Mouse (Mus musculus): ENCODE results near the gene Gm3250. TPM values are rescaled to one million over a fixed set of nuclear protein-coding genes. Genes with fewer than 3 reads are reported as not detected.

Gm3250 gene
- polyA plus RNA-seq, 1 experiment from 2014 or later = not detected

DNA sequence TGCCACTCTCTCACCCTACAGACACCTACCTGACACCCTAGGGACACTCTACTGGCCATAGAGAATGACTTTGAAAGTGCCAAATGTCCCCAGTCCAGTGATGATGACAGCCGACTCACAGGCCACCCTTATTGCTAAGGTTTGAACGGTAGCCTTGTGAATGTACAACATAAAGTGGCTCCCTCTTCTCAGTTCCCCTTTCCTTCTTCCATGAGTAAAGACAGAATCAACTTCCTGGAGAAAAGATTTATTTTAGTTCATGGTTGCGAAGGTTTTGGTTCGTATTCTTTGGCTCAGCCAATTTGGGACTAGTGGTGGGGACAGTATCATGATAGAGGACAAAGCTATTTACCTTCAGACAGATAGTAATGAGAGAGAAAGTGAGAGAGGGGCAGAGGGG, 43.4 kb downstream of the Gm3250 start:
- POLR2A ChIA-PET = no interaction called here
- peaks cover 28% of the 10 kb centered on the region for H3K27me3 ChIP-seq
- CTCF ChIA-PET = interaction anchor here (1.2 kb wide), 1 partner anchor 14 kb away, joined by 3 read pairs; no protein-coding TSS in a partner anchor
- ATAC-seq (no peak), DNase-seq (ENCODE audit: low read depth, low spot score) (no peak)
- in situ Hi-C loops (cut with MboI; ENCODE audit: low pct_unique_long_range_greater_than_20kb) = no loop called here
- TF ChIP-seq CTCF (IDR thresholded peaks at IDR 0.05) = no peak

- in situ Hi-C loops (cut with MboI; ENCODE audit: low pct_unique_long_range_greater_than_20kb) = no loop called here
- no peak for ATAC-seq
- peaks cover 18% of the 10 kb centered on the region for H3K27me3 ChIP-seq
- TF ChIP-seq CTCF (IDR thresholded peaks at IDR 0.05) = no peak
- CTCF ChIA-PET = interaction anchor here (1.2 kb wide), 1 partner anchor 9 kb away, joined by 3 read pairs; no protein-coding TSS in a partner anchor
- POLR2A ChIA-PET = no interaction called here
- no peak for DNase-seq (ENCODE audit: low read depth, low spot score)
Observed at GRCm38 (mm10) chr10:77735928-77736327, 46.4 kb downstream of the Gm3250 start.

Other genes with a start within 250 kb of the Gm3250 start
- gene Pttg1ip, start 200.8 kb downstream of the Gm3250 start, polyA plus RNA-seq (2021) = 339 TPM
- gene Sumo3, start 176.4 kb downstream of the Gm3250 start, polyA plus RNA-seq (2021) = 235 TPM
- gene Gm49325, start 176.3 kb downstream of the Gm3250 start, polyA plus RNA-seq (2021) = 5.5 TPM
- gene Ube2g2, start 160.3 kb downstream of the Gm3250 start, polyA plus RNA-seq (2021) = 67.6 TPM
- not detected for gene Tspear, start 96.0 kb downstream of the Gm3250 start, polyA plus RNA-seq (2021)
- not detected for gene Gm19402, start 91.8 kb downstream of the Gm3250 start, polyA plus RNA-seq (2021)
- gene Gm9508, start 85.3 kb downstream of the Gm3250 start, polyA plus RNA-seq (2021) = not detected
- not detected for gene Gm10272, start 75.9 kb downstream of the Gm3250 start, polyA plus RNA-seq (2021)
- not detected for gene Gm10024, start 71.1 kb downstream of the Gm3250 start, polyA plus RNA-seq (2021)
- not detected for gene Gm10142, start 66.7 kb downstream of the Gm3250 start, polyA plus RNA-seq (2021)
- gene Krtap12-1, start 61.9 kb downstream of the Gm3250 start, polyA plus RNA-seq (2021) = not detected
- gene Gm10100, start 56.1 kb downstream of the Gm3250 start, polyA plus RNA-seq (2021) = not detected
- not detected for gene Gm18596, start 39.9 kb downstream of the Gm3250 start, polyA plus RNA-seq (2021)
- not detected for gene Gm9736, start 31.2 kb downstream of the Gm3250 start, polyA plus RNA-seq (2021)
- gene Gm3233, start 22.9 kb downstream of the Gm3250 start, polyA plus RNA-seq (2021) = not detected
- not detected for gene Gm3238, start 11.2 kb downstream of the Gm3250 start, polyA plus RNA-seq (2021)
- gene Gm7138, start 5.6 kb downstream of the Gm3250 start, polyA plus RNA-seq (2021) = not detected
- gene Gm7137, start 5.7 kb upstream of the Gm3250 start, polyA plus RNA-seq (2021) = not detected
- not detected for gene Gm9639, start 12.5 kb upstream of the Gm3250 start, polyA plus RNA-seq (2021)
- gene Gm19668, start 16.6 kb upstream of the Gm3250 start, polyA plus RNA-seq (2021) = not detected
- gene Gm9507, start 29.3 kb upstream of the Gm3250 start, polyA plus RNA-seq (2021) = not detected
- gene Gm2696, start 32.1 kb upstream of the Gm3250 start, polyA plus RNA-seq (2021) = not detected
- gene Krtap10-4, start 44.6 kb upstream of the Gm3250 start, polyA plus RNA-seq (2021) = not detected
- gene Krtap10-10, start 53.4 kb upstream of the Gm3250 start, polyA plus RNA-seq (2021) = not detected
- not detected for gene Gm36176, start 64.3 kb upstream of the Gm3250 start, polyA plus RNA-seq (2021)
- gene Gm10318, start 70.3 kb upstream of the Gm3250 start, polyA plus RNA-seq (2021) = not detected
- gene Gm3285, start 79.4 kb upstream of the Gm3250 start, polyA plus RNA-seq (2021) = not detected
- 0.01 TPM for gene Lrrc3, start 120.0 kb upstream of the Gm3250 start, polyA plus RNA-seq (2021)
- gene Trpm2, start 188.0 kb upstream of the Gm3250 start, polyA plus RNA-seq (2021) = 0.21 TPM
- gene 1810043G02Rik, start 196.0 kb upstream of the Gm3250 start, polyA plus RNA-seq (2021) = 38.5 TPM
- 131 TPM for gene Pfkl, start 227.5 kb upstream of the Gm3250 start, polyA plus RNA-seq (2021)